Mouse (Mus musculus) CH12.LX (cell line): ENCODE results near the gene Rgl1. TPM values are rescaled to one million over a fixed set of nuclear protein-coding genes. Genes with fewer than 3 reads are reported as not detected.

Experiments used
- DNase-seq: peaks from one replicate; pipeline ENCODE4 v3.0.0-alpha.2; 2013; ENCODE audit errors: extremely low read depth
- H3K27ac ChIP-seq: 2 replicates; pipeline ENCODE4 v1.5.1; 2012; ENCODE audit warnings: low read depth, mild to moderate bottlenecking, control low read depth, moderate library complexity; ENCODE audit not compliant: insufficient read depth
- H3K27me3 ChIP-seq: replicated peaks from 2 replicates; pipeline ENCODE3; 2012; ENCODE audit warnings: inconsistent platforms
- H3K36me3 ChIP-seq, 2 experiments: replicated peaks in 1 of 2; 2 replicates each; pipeline versions ENCODE3 to v1.6.1; 2012; ENCODE audit warnings: inconsistent platforms in 1 of 2, low read length in 1 of 2, mild to moderate bottlenecking in 1 of 2, mixed read lengths in 1 of 2, moderate library complexity in 1 of 2; ENCODE audit not compliant: control insufficient read depth in 1 of 2, insufficient read depth in 1 of 2
- H3K4me1 ChIP-seq, 2 experiments: 2 replicates each; pipeline ENCODE4 v1.6.1; 2012; ENCODE audit warnings: inconsistent platforms in 1 of 2, moderate library complexity in 1 of 2; ENCODE audit not compliant: insufficient read depth in 2 of 2, control insufficient read depth in 1 of 2
- H3K4me2 ChIP-seq: 2 replicates; pipeline ENCODE4 v1.6.1; 2012; ENCODE audit warnings: low read depth, mild to moderate bottlenecking, control low read depth; ENCODE audit not compliant: poor library complexity, insufficient read depth, severe bottlenecking
- H3K4me3 ChIP-seq, 3 experiments: fragments of 150-350 bp in 1 of 3; sonication (generic) in 1 of 3; replicated peaks in 1 of 3; 2 replicates each; pipeline versions ENCODE3 to v1.5.1; 2011 to 2012; ENCODE audit warnings: low read depth in 2 of 3, low read length in 2 of 3, mild to moderate bottlenecking in 2 of 3, moderate library complexity in 2 of 3, control low read depth in 1 of 3, improper control_type of control experiment in 1 of 3, inconsistent platforms in 1 of 3, mixed read lengths in 1 of 3; ENCODE audit not compliant: poor library complexity in 1 of 3
- H3K79me2 ChIP-seq: replicated peaks from 2 replicates; pipeline ENCODE4 v1.6.1; 2012; ENCODE audit warnings: mild to moderate bottlenecking, moderate library complexity; ENCODE audit not compliant: control insufficient read depth, poor library complexity, insufficient read depth, severe bottlenecking; ENCODE audit errors: extremely low read depth
- H3K9ac ChIP-seq: 2 replicates; pipeline ENCODE4 v1.6.1; 2012; ENCODE audit warnings: low read depth, mild to moderate bottlenecking, control low read depth, moderate library complexity; ENCODE audit not compliant: insufficient read depth
- H3K9me3 ChIP-seq: replicated peaks from 2 replicates; pipeline ENCODE3; 2012; ENCODE audit warnings: low read length, inconsistent platforms, mixed read lengths
- CHD1 ChIP-seq: IDR thresholded peaks from 2 replicates; pipeline ENCODE4 v1.6.1; 2012; ENCODE audit warnings: low read depth, low read length, improper control_type of control experiment, inconsistent platforms
- CHD2 ChIP-seq: IDR thresholded peaks from 2 replicates; pipeline ENCODE4 v1.6.1; 2011; ENCODE audit warnings: low read length, improper control_type of control experiment
- CTCF ChIP-seq, 2 experiments: IDR thresholded peaks in 1 of 2; conservative IDR thresholded peaks in 1 of 2; 2 replicates each; pipeline ENCODE4 v1.5.1; 2011 to 2012; ENCODE audit warnings: low read depth in 2 of 2, low read length in 2 of 2, improper control_type of control experiment in 1 of 2, inconsistent platforms in 1 of 2, mild to moderate bottlenecking in 1 of 2, moderate library complexity in 1 of 2
- ELF1 ChIP-seq: IDR thresholded peaks from 2 replicates; pipeline ENCODE4 v1.6.1; 2014; ENCODE audit warnings: low read depth, mild to moderate bottlenecking, inconsistent platforms, low read length, improper control_type of control experiment
- EP300 ChIP-seq: IDR thresholded peaks from 2 replicates; pipeline ENCODE4 v1.6.1; 2011; ENCODE audit warnings: low read length, improper control_type of control experiment
- MAFK ChIP-seq: IDR thresholded peaks from 2 replicates; pipeline ENCODE4 v1.6.1; 2011; ENCODE audit warnings: low read length, improper control_type of control experiment; ENCODE audit not compliant: insufficient replicate concordance
- MEF2A ChIP-seq: IDR thresholded peaks from 2 replicates; pipeline ENCODE4 v1.6.1; 2014; ENCODE audit warnings: low read depth, mild to moderate bottlenecking, inconsistent platforms, low read length, improper control_type of control experiment, borderline replicate concordance
- NRF1 ChIP-seq: IDR thresholded peaks from 2 replicates; pipeline ENCODE4 v1.6.1; 2014; ENCODE audit warnings: low read depth, mild to moderate bottlenecking, inconsistent platforms, low read length, improper control_type of control experiment, moderate library complexity
- POLR2AphosphoS2 ChIP-seq: IDR thresholded peaks from 2 replicates; pipeline ENCODE4 v1.6.1; 2011; ENCODE audit warnings: low read depth, low read length, improper control_type of control experiment
- RCOR1 ChIP-seq: conservative IDR thresholded peaks from 2 replicates; pipeline ENCODE4 v1.6.1; 2012; ENCODE audit warnings: low read depth, mild to moderate bottlenecking, inconsistent platforms, low read length, improper control_type of control experiment
- SIN3A ChIP-seq: IDR thresholded peaks from 2 replicates; pipeline ENCODE4 v1.6.1; 2012; ENCODE audit warnings: low read length, improper control_type of control experiment, inconsistent platforms
- UBTF ChIP-seq: IDR thresholded peaks from 2 replicates; pipeline ENCODE4 v1.6.1; 2012; ENCODE audit warnings: low read depth, mild to moderate bottlenecking, inconsistent platforms, low read length, improper control_type of control experiment, moderate library complexity
- ZNF384 ChIP-seq: IDR thresholded peaks from 2 replicates; pipeline ENCODE4 v1.6.1; 2012; ENCODE audit warnings: low read depth, low read length, improper control_type of control experiment, inconsistent platforms
- dilution Hi-C: fragments of 300-500 bp; cut with MboI; formaldehyde crosslinking; loops from 2 replicates; pipeline ENCODE4 v1.14.3; 2020; ENCODE audit warnings: low sequenced_read_pairs; ENCODE audit not compliant: extremely low pct_unique_long_range_greater_than_20kb, extremely low pct_ligation_motif_present
- in situ Hi-C: fragments of 300-500 bp; cut with MboI; formaldehyde crosslinking; loops from 3 replicates; pipeline ENCODE4 v1.14.3; 2019; ENCODE audit warnings: low sequenced_read_pairs, low pct_ligation_motif_present, low pct_unique_long_range_greater_than_20kb, mixed read lengths
- polyA plus RNA-seq: library from polyadenylated mRNA; unstranded; fragments of >175 nt; gene quantifications from 2 replicates; pipeline ENCODE4 v1.2.1, GENCODE M21; 2012; ENCODE audit warnings: low read depth; ENCODE audit not compliant: insufficient read length
- total RNA-seq, 2 experiments: library from RNA; depleted of rRNA; stranded (reverse); fragments of 300-350 nt in 1 of 2; fragments of >200 nt in 1 of 2; gene quantifications; 2 replicates each; pipeline ENCODE4 v1.2.3; 2012 to 2014

The Rgl1 gene
- total and polyA plus RNA-seq, 3 experiments = 0.25 to 1.7 (median 0.74) TPM

- dilution Hi-C loops (no loop called here), in situ Hi-C loops (no loop called here)
- no peak overlapping the region for H3K4me2 ChIP-seq
- H3K79me2 ChIP-seq = no peaks in the 10 kb centered on the region
- no peaks in the 10 kb centered on the region for H3K27me3 ChIP-seq
- TF ChIP-seq EP300 (no peak), RCOR1 (no peak), ZNF384 (no peak), MAFK (no peak), SIN3A (no peak), POLR2AphosphoS2 (no peak), MEF2A (no peak), NRF1 (no peak), CHD1 (no peak), UBTF (no peak), ELF1 (no peak)
- DNase-seq = no peak
- no peaks in the 10 kb centered on the region for H3K4me1 ChIP-seq
- no peak overlapping the region for H3K4me3 ChIP-seq
- no peak overlapping the region for H3K27ac ChIP-seq
- no peaks in the 10 kb centered on the region for H3K36me3 ChIP-seq
- H3K9me3 ChIP-seq = peaks cover 4% of the 10 kb centered on the region
- H3K9ac ChIP-seq = no peak overlapping the region
Measured at GRCm38 (mm10) chr1:152677482-152678211, 88.5 kb downstream of the Rgl1 start.

- dilution Hi-C loops = no loop called here
- in situ Hi-C loops = no loop called here
- H3K4me1 ChIP-seq = no peaks in the 10 kb centered on the region
- no peaks in the 10 kb centered on the region for H3K9me3 ChIP-seq
- H3K27me3 ChIP-seq = no peaks in the 10 kb centered on the region
- no peaks in the 10 kb centered on the region for H3K36me3 ChIP-seq
- H3K4me2 ChIP-seq = no peak overlapping the region
- TF ChIP-seq CTCF (conservative IDR thresholded peaks at IDR 0.05 in 1 of 2, IDR thresholded peaks at IDR 0.05 in 1 of 2; ENCODE audit: low read depth in 2 of 2, low read length in 2 of 2) (no peak), SIN3A (no peak), UBTF (no peak), ELF1 (no peak), CHD2 (no peak), NRF1 (no peak)
- TF ChIP-seq, all 38 proteins: peak for 0
- Histone ChIP-seq H3K27ac (no peak overlapping the region), H3K4me3 (no peak overlapping the region), H3K9ac (no peak overlapping the region), H3K79me2 (no peaks in the 10 kb centered on the region)
- no peak for DNase-seq
Measured at GRCm38 (mm10) chr1:152669446-152670180, 96.5 kb downstream of the Rgl1 start.
